Mouse (Mus musculus) duodenum, adult 2 months (tissue): ENCODE results near the gene Fam160b1. TPM values are rescaled to one million over a fixed set of nuclear protein-coding genes. Genes with fewer than 3 reads are reported as not detected.

Experiments used
- polyA plus RNA-seq: library from polyadenylated mRNA; depleted of rRNA; stranded (reverse); fragments of >200 nt; gene quantifications from 2 replicates; pipeline ENCODE4 v1.2.3, GENCODE M21; 2012; ENCODE audit warnings: low replicate concordance; rRNA removed

Fam160b1 gene
- polyA plus RNA-seq = 6.7 and 8.5 TPM in 2 replicates

GRCm38 (mm10) chr19:57360341-57361130, at the start of gene Fam160b1:
Gene Fam160b1, plus strand, starts transcription at chr19:57360680.

GRCm38 (mm10) chr19:57314346-57315012, 46.0 kb upstream of the Fam160b1 start, which contains the start of gene Ablim1:
Gene Ablim1, minus strand, starts transcription at chr19:57314919.

Other genes with a start within 250 kb of the Fam160b1 start
- gene Ablim1, start 45.8 kb upstream of the Fam160b1 start, polyA plus RNA-seq = 19.0 and 22.0 TPM in 2 replicates
- 0.79 and 4.3 TPM in 2 replicates for gene Trub1, start 92.2 kb downstream of the Fam160b1 start, polyA plus RNA-seq